Mouse (Mus musculus) 3134 (cell line): Measurements from ENCODE around the gene Trmt13.
"Not testable (repeated sequence)": the region's sequence is repeated elsewhere in the genome, so short reads cannot be mapped to it uniquely, and the experiment has no call there.

Experiments
- DNase-seq: peaks from one replicate; pipeline ENCODE4 v3.0.0-alpha.2; 2011; ENCODE audit warnings: low spot score; ENCODE audit not compliant: insufficient read length; ENCODE audit errors: extremely low read depth

Trmt13 gene

DNA sequence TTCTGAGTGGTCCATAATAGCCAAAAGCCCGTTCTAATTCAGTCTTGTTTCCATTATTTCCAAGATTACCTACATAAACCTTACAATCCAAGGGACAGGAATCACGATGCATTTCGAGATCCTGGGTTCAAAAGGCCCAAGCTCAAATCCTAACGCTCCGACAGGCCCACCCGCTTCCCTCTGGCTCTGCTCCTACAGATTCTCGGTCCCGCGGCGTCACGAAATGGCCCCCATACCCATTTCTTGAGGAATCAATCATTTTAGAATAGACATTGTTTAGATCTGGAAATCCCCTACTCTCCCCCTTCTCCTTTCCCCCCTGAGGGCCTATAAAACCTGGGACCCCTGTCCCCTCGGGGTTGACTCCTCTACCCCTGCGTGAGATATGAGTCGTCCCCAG lies 53.1 kb downstream of the Trmt13 start:
- not testable (repeated sequence) for DNase-seq

DNA sequence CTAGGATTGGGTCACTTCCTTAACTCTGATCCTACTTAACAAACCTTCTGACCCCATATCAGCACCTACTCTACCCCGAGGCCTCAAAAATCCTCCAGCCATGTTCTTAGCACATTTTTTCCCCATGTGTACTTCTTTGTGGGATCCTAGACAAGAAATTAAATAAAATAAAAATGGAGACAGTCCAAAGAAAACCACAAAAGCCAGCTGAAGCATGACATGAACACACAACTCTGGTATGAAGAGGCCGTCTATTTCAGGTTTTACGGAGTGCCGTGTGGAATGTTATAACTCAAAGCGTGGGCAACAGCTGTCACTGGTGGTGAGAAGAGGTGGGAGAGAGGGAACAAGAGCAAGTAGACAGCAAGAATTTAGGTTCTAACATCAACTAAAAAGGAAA lies 63.0 kb downstream of the Trmt13 start:
- DNase-seq: no peak

DNA sequence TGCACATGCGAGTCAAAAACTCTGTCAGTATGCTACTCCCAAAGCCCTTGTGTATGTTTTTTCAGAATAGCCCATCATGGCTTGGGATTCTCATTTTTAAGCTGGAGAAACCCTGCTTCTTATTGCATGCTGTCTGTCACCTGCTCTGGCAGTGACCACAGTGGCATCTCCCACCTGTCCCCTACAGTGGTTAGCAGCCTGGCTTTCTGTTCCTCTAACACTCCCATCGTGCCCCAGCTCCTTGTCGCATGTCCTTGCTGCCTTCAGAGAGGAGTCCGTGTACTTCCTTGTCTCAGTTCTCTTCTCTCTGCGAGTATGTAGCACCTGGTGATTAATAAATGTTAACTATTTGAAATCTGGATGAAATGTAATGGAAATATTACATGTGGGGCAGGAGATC lies 67.0 kb downstream of the Trmt13 start:
- no peak for DNase-seq

DNA sequence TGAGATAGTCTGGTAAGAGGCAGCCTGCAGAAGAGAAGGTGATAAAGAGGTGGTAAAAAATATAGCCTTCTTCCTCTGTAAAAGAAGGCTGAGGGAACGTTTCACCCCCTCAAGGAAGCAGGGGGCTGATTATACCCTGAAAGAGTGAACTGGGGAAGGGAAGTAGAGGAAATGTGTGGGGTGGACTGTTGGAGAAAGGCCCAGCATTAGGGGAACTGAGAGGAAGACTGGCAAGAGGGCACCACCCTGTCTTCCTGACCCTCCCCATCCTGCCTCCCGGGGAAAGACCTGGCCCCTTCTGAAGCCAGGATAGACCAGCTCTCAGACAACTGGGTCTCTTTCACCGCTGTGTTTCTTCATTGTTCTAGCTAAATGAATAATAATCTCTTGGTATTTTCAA lies 71.9 kb downstream of the Trmt13 start:
- no peak for DNase-seq

DNA sequence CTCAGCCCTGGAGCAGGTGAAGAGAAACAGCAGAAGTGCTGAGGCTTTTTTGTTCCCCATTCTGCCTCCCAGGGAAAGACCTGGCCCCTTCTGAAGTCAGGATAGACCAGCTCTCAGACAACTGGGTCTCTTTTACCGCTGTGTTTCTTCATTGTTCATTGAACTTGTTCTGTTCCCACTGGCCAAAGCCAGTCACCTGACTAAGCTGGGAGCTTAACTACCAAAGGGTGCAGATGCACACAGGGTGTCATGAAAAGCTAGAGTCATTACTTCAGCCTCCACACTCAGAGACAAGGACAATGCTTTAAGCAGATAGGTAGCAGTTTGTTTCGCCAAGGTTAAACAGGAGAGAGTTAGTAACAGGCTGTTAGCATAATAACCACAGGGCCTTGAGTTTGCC lies 72.3 kb downstream of the Trmt13 start:
- DNase-seq: no peak

DNA sequence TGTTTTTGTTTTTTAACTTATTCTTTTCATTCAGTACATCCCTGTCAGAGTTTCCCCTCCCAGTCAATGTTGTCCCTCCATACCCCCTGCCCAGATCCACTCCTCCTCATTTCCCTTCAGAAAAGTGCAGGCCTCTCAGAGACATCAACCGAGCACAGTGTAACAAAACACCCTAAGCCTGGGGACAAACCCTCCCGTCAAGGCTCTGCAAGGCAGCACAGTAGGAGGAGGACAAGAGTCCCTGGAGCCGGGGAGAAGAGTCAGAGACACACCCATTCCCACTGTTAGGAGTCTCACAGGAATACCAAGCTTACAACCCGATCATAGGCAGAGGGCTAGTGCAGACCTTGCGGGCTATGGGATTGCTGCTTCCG lies 77.2 kb downstream of the Trmt13 start:
- DNase-seq: no peak

DNA sequence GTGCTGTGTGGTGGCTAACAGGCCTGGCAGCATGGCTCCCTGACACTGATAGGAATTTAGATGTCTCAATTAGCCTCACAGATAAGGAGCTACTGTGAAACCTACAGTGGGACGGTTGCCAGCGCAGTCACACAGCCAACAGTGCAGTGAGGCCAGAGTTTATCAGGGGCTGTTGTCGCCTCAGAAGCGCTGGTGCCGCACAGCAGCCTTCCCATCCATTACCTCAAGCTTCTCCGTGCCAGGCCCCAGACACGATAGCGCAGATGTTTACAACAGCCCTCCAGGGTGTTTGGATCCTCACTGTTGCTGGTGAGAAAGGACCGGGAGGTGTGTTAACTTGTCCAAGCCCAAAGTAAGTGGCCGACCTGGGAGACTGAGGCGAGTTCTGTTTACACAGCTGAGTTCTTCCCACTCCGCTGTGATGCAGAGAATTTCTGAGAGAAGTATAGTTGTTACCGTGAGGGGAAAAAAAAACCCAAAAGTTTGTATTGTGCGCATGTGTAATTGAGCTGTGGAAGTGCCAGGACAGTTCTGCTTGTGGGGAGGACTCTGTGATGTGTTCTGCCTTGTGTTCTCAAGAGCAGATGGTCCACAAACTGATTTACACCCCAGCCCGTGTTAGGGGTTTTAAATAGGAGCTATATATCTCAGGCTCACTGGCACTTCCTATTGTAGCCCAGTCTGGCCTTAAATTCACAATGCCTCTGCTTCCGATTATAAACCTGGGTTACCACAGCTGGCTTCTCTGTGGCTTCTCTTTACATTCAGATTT lies 77.8 kb downstream of the Trmt13 start:
- DNase-seq: no peak
